ENCODE assay signal across 13 mouse cellular contexts in the genomic region with DNA sequence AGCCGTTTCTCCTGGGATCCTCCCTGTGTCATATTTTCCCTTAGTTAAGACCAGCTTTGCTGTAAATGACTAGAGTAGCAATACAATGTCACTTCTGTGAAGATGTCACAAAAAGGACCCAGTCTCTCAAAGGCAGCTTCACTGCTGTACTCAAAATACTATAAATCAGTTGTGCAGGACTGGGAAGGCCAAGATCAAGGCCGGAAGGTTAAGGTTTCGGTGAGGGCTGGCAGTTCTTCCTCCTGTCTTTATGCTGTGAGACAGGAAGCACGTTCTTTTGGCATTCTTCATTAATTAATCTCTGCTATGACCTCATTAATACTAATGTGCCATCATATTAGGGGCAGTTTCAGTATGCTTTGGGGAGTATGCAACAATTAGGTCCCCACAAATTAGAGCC. TPM values are rescaled to one million over a fixed set of nuclear protein-coding genes. Genes with fewer than 3 reads are reported as not detected.
A peak's percentile ranks its signal among the peaks of the same experiment; 100 is the strongest.
DNase-seq lines count a peak whose midpoint lies in the region.
"Had no signal": no experiment of that assay in that cellular context is flagged by ENCODE, and none has a peak within 500 bp of the region (broad histone marks: within the 10 kb centered on the region; RNA-seq: fewer than 3 reads in every experiment).

No protein-coding gene starts in this region.

- peak; percentile 57 for DNase-seq in adrenal gland, adult 2 months
- DNase-seq in adrenal gland, postnatal 25 days, result no peak
- DNase-seq in adrenal gland, postnatal 14 days, result peak; percentile 54
- DNase-seq in adrenal gland, adult 8-10 months, result no peak
- DNase-seq in adrenal gland, postnatal 36 days, result peak; percentile 52 to 60
- no peak for DNase-seq in gastrocnemius, postnatal 10 days
- DNase-seq: cerebellum, adult 11 months; cerebellum, adult 18-20 months; cerebellum, adult 8-10 months; cerebellum, adult 9-11 months; cerebellum, postnatal 14 days; cerebellum, postnatal 36 days; embryo, embryonic 11 days had no signal

RNA-seq across cellular contexts. Expression of a gene that starts 5.7 kb away (rescaled TPM):
- total RNA-seq in adrenal gland, adult 2 months (2021), result 10 to 100 TPM; 14.4 to 28.6 TPM
- polyA plus RNA-seq in adrenal gland, adult 2 months (2012; rRNA removed), result 36.0 and 52.3 TPM in 2 replicates
- total RNA-seq in adrenal gland, postnatal 25 days (2021), result 20.2 and 20.5 TPM in 2 replicates
- 12.9 and 19.1 TPM in 2 replicates for total RNA-seq in adrenal gland, postnatal 14 days (2021)
- 10 to 100 TPM; 14.2 to 23.9 (median 15.3) TPM for total RNA-seq in adrenal gland, adult 8-10 months (2022)
- 10 to 100 TPM; 29.5 to 30.1 TPM for total RNA-seq in adrenal gland, postnatal 36 days (2021)
- total RNA-seq in gastrocnemius, postnatal 10 days (2021), result 10 to 100 TPM; 10.1 to 12.7 TPM

Comparison
In these comparisons a context has a peak if more than half of its experiments do, and no peak if none do; other contexts are left out.
1. DNase-seq: peak in adrenal gland, adult 2 months (single experiment), adrenal gland, postnatal 14 days (single experiment) and adrenal gland, postnatal 36 days (2 of 2); none in adrenal gland, postnatal 25 days (single experiment), adrenal gland, adult 8-10 months (single experiment) and gastrocnemius, postnatal 10 days (single experiment).